Mouse (Mus musculus) adrenal gland, adult 18-20 months (tissue): ENCODE measurements around the gene Smg6. TPM values are rescaled to one million over a fixed set of nuclear protein-coding genes. Genes with fewer than 3 reads are reported as not detected.

ENCODE experiments used
- DNase-seq, 2 experiments: peaks; one replicate each; pipeline ENCODE4 v3.0.0; 2021 to 2022; ENCODE audit warnings: low spot score in 2 of 2
- long read RNA-seq, 2 experiments: library from polyadenylated mRNA; stranded (forward); transcript quantifications; one replicate each; pipeline ENCODE4 v2.0.0; 2021
- total RNA-seq, 2 experiments: library from RNA; stranded (reverse); gene quantifications; 1 replicate in 1 of 2; 2 replicates in 1 of 2; pipeline ENCODE4 v1.2.3; 2021

The Smg6 gene
- total RNA-seq, result 10 to 100 TPM; 17.9 to 21.4 TPM
- long read RNA-seq, experiment 1, full-length matches to known transcripts, result 4 of 10 reads
- long read RNA-seq, experiment 1, partial matches to known transcripts, result 3 of 10 reads
- long read RNA-seq, experiment 1, other reads (novel, unspliced or antisense), result 3 of 10 reads
- long read RNA-seq, experiment 2, partial matches to known transcripts, result 4 of 8 reads
- long read RNA-seq, experiment 2, other reads (novel, unspliced or antisense), result 4 of 8 reads

DNA sequence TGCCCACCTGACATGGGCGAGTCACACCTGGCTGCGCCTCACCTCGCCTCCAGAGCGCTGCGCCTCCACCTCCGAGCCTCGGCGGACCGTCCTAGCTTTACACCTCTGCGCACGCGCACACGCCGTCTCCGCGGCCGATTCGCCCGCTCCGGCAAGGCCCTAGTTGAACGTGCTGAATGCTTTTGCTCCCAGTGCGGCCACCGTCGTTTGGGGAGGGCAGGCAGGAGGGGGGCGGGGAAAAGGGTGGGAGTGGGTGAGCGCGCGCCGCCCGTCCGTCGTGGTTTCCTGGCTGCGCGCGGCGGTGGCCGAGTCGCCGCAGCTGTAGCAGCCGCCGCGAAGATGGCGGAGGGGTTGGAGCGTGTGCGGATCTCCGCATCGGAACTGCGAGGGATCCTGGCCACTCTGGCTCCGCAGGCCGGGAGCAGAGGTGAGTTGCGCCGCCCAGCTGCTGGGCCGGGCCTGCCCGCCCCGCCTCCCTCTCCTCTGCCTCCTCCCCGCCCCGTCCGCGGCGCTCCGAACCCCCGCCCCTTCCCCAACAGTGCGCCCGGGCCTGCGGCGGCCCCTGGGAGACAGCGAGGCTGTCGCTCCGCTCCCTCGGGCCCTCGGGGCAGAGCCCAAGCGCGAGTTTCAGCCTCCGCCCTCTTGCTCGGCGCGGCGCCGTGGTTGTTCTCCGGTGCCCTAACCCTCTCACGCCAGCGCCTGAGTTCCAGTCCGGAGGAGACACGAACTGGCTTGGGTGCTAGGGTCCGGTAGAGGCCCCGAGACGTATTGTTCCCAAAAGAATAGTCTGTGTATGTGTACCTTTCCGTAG lies at the start of gene Smg6, which contains the start of gene Srr:
TSS of gene Smg6 (plus strand) at position 247 of the 811 bp plus-strand sequence.
TSS of gene Srr (minus strand) at position 372 of the 811 bp plus-strand sequence.
- DNase-seq, result peak; percentile 89 to 90

- no peak for DNase-seq
Observed at GRCm38 (mm10) chr11:74876801-74877200, 48.8 kb upstream of the Smg6 start.

GRCm38 (mm10) chr11:74880999-74881398 lies 44.6 kb upstream of the Smg6 start:
- DNase-seq, result no peak

GRCm38 (mm10) chr11:74881979-74882378 lies 43.6 kb upstream of the Smg6 start:
- DNase-seq, result no peak

DNA sequence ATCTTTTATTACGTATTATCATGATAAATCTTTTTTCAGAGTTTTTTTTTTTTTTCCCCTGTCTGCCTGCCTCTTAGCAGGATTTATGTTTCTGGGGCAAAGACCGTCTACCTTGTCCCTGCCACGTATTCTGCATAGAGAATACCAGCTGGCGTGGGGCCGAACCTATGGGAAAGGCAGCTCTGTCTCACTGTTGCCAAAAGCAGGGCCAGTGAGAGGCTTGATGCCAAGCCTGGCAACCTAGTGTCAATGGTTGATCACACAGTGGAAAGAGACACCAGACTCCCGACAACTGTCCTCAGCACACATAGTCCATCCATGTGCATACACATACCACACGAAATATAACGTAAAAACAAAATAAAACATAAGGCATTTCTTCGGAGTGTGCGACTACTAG lies 42.5 kb upstream of the Smg6 start:
- no peak for DNase-seq

GRCm38 (mm10) chr11:74894619-74895018 lies 31.0 kb upstream of the Smg6 start:
- no peak for DNase-seq

DNA sequence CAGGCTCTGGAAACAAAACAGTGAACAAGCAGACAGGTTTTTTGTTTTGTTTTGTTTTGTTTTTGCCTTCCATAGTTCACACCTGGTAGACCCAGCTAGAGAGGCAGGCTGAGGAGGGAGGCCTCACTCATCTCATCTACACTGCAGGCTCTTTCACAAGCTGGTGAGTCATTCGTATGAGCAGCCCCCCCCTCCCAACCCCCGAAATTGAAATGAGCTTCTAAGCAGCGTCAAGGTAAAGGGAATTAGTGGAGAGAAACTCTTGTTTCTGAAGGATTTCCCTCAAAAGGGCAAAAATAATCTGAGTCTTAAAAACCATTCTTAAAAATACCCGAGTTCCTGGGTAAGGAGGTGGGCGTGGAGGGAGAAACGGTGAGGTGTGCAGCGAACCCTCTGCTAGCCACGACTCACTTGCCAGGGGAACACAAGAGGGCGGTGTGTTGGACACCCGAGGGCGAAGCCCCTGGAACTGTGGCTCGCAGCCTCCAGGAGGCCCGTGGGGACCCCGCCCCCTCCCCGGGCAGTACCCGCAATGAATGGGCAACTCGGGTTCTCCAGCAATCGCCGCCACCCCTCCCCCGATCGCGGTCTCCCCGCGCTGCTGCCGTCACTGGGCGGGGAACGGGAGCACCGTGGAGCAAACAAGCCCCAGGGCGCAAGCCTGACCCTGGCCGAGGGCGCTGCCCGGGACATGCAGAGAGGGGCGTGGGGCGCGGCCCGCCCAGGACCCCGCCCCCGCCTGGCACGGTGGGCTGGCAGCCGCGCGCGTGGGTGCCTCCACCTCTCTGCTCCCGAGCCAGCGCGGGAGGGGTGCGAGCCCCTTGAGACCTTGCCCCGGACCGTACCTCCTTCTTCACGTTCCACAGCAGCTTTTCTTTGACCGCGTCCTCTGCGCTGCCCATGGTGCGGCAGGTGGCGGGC lies 29.4 kb upstream of the Smg6 start:
- peak; percentile 75 to 78 for DNase-seq

GRCm38 (mm10) chr11:74896901-74897677 lies 28.5 kb upstream of the Smg6 start, which contains the start of gene Sgsm2:
Gene Sgsm2 (minus strand): TSS chr11:74897060.
- DNase-seq, result peak; percentile 72 to 73

- peak; percentile 82 to 84 for DNase-seq
Observed at GRCm38 (mm10) chr11:74897678-74898516, 27.7 kb upstream of the Smg6 start, which contains the start of gene Tsr1. Gene Tsr1 (plus strand): TSS chr11:74898071.

- no peak for DNase-seq
Observed at GRCm38 (mm10) chr11:74898517-74898827, 27.2 kb upstream of the Smg6 start.

- no peak for DNase-seq
Observed at GRCm38 (mm10) chr11:74901555-74901954, 24.1 kb upstream of the Smg6 start.

DNA sequence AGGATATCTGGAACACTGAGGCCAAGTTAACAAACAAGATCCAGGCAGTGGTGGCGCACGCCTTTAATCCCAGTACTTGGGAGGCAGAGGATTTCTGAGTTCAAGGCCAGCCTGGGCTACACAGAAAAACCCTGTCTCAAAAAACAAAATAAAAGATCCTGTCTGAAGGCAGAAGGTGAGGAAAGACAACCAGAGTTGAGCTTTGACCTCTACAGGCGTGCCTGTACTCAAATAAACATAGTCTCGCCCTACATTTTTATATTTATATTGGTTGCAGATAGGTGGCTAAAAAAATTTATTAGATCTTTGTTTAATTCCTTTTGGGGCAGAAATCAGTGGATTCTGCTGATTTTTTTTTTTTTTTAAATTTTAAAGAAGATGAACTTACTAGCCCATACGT lies 23.2 kb upstream of the Smg6 start:
- DNase-seq, result no peak

DNA sequence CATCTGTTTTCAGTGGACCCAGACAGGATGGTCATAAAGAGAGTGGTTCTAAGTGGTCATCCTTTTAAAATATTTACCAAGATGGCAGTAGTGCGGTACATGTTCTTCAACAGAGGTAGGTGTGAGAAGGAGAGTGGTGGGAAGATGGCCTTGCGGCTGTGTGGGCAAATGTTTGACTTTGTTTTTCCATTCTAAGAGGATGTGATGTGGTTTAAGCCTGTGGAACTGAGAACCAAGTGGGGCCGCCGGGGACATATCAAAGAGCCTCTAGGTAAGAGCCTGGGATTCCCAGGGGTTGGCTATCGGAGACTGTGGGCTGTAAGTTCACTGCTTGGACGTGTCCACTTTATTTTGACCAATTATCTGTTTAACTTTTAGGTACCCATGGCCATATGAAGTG lies 17.8 kb upstream of the Smg6 start:
- no peak for DNase-seq

DNA sequence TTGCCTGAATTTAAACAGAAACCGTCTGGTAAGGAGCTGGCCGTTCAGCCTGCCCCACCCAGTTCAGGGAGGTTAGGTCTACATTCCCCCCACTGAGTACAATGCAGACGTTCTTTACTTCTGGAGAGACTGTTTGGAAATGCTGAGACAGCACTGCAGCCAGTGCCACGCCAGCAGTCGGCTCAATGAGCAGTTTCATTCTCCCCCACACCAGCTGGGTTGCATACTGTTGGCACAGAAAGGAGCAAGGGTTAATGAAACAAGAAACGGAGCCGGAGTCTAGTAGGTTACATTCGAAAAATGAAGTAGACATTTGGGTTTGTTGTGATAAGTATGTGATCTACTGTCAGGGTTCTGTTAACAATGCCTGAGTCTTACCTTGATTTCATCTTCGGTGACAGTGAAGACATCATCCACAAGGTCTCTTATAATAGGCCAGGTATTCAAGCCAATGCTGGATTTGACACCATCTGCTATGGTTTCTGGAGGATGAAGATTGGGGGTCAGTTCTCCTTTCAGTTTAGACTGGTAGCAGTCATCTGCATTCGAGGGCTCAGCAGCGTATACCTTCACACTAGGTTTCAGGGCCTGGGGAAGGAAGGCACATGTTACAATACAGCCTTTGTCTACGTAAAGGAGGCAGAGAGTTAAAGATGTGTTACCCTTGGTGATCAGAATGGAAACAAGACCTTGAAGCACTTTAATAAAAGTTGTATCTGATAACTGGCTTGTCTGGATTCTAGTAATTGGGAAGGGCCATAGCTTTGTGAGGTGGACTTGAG lies 16.8 kb upstream of the Smg6 start:
- DNase-seq, result no peak

DNA sequence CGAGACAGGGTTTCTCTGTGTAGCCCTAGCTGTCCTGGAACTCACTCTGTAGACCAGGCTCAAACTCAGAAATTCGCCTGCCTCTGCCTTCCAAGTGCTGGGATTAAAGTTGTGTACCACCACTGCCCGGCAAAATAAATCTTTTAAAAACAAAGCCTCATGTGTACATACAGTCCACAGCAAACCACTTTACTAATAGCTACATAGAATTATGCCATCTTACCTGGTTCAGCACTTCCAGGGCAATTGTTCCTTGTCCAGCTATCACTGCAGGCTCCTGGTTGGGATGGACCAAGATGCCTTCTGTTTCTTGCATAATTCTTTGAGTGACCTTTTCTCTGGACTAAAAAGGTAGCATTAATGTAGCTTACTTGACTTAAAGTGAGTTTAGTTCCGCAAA lies 15.6 kb upstream of the Smg6 start:
- no peak for DNase-seq

GRCm38 (mm10) chr11:74912492-74912891 lies 13.1 kb upstream of the Smg6 start:
- DNase-seq, result no peak

DNA sequence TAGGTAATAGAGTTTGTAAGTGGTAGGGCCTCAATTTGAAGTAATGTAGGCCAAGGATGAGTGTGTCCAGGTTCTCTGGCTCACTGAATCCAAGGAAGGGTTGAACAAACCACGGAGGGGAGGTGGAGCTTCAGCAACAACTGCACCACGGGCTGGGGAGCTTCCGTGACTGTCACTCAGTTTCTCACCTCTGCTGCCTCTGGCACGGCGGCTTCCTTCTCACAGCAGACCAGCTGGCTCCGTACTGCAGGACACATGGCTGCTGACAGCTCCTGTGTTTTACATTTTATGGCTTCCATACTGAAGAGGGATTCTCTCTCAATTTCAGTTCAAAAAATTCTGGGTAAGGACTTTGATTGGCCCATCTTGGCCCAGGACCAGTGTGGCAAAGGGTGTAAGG lies 6.4 kb upstream of the Smg6 start:
- no peak for DNase-seq

- peak; percentile 24 to 40 for DNase-seq
Observed at GRCm38 (mm10) chr11:74924149-74924548, 1.5 kb upstream of the Smg6 start.
